ENCODE assay signal across 9 mouse cellular contexts in genomic region chr1:72751371-72751781, GRCm38 (mm10). TPM values are rescaled to one million over a fixed set of nuclear protein-coding genes. Genes with fewer than 3 reads are reported as not detected.
DNase-seq lines count a peak whose midpoint lies in the region; ATAC-seq lines count a peak whose summit lies in the region.
"Had no signal": no experiment of that assay in that cellular context is flagged by ENCODE, and none has a peak within 500 bp of the region (broad histone marks: within the 10 kb centered on the region; RNA-seq: fewer than 3 reads in every experiment).

No protein-coding gene starts in this region.

- peak; percentile 47 to 60 for DNase-seq in left cerebral cortex, postnatal 10 days (ENCODE audit: extremely low spot score in 1 of 2, low spot score in 2 of 2)
- no peak for DNase-seq in left cerebral cortex, postnatal 36 days (ENCODE audit: low spot score in 2 of 2)
- DNase-seq in c-Kit-positive CD71-negative TER-119-negative erythroid progenitor cells, embryonic 14.5 days (ENCODE audit: low read depth) = peak; percentile 2
- peak; percentile 28 to 70 for DNase-seq in layer of hippocampus, postnatal 14 days (ENCODE audit: low spot score in 2 of 2)
- DNase-seq in urinary bladder, postnatal 10 days (ENCODE audit: low spot score) = no peak
- no peak for DNase-seq in urinary bladder, postnatal 4 days (ENCODE audit: low spot score in 2 of 2)

- H3K36me3 ChIP-seq in embryonic facial prominence, embryonic 13.5 days = no peaks in the 10 kb centered on the region
- H3K36me3 ChIP-seq: stomach, embryonic 15.5 days had no signal

- no peak overlapping the region for H3K4me3 ChIP-seq in embryonic facial prominence, embryonic 13.5 days
- H3K4me3 ChIP-seq: stomach, embryonic 15.5 days had no signal

- no peak overlapping the region for H3K4me2 ChIP-seq in embryonic facial prominence, embryonic 13.5 days
- H3K4me2 ChIP-seq: stomach, embryonic 15.5 days had no signal

- no peak overlapping the region for H3K9ac ChIP-seq in embryonic facial prominence, embryonic 13.5 days
- H3K9ac ChIP-seq: stomach, embryonic 15.5 days had no signal

- H3K4me1 ChIP-seq in embryonic facial prominence, embryonic 13.5 days = peaks cover 43% of the 10 kb centered on the region
- H3K4me1 ChIP-seq: stomach, embryonic 15.5 days had no signal

- WGBS in embryonic facial prominence, embryonic 13.5 days = 83% methylated on average over 7 of the region's 7 CpGs

- no peak for ATAC-seq in embryonic facial prominence, embryonic 13.5 days (ENCODE audit: insufficient number of reproducible peaks, insufficient read depth, low FRiP score, low TSS enrichment, low read depth)

- no peaks in the 10 kb centered on the region for H3K27me3 ChIP-seq in embryonic facial prominence, embryonic 13.5 days
- H3K27me3 ChIP-seq: stomach, embryonic 15.5 days had no signal

- no peaks in the 10 kb centered on the region for H3K9me3 ChIP-seq in embryonic facial prominence, embryonic 13.5 days
- H3K9me3 ChIP-seq: stomach, embryonic 15.5 days had no signal

- intact Hi-C loops in left cerebral cortex, postnatal 10 days (cut with DNase I) = no loop called here
- intact Hi-C loops in left cerebral cortex, postnatal 36 days (cut with DNase I) = loop anchor here (5.0 kb wide), 1 partner anchor 76 kb away; no protein-coding TSS in a partner anchor

- H3K27ac ChIP-seq in embryonic facial prominence, embryonic 13.5 days = peak overlapping the region; percentile 39; the same call in 1 of the 2 replicates
- H3K27ac ChIP-seq: stomach, embryonic 15.5 days had no signal

RNA-seq across cellular contexts. Expression of gene Rpl37a, which starts 40.3 kb away (rescaled TPM):
- 100 to 1,000 TPM; 577 to 581 TPM for total RNA-seq in left cerebral cortex, postnatal 10 days (2021)
- total RNA-seq in left cerebral cortex, postnatal 36 days (2021) = 100 to 1,000 TPM; 500 to 588 TPM
- polyA plus RNA-seq in embryonic facial prominence, embryonic 13.5 days (2015; fragmentation: Nextera tagmentation; extraction: Ambion mirVana) = 1,826 and 2,120 TPM in 2 replicates
- 100 to 1,000 TPM; 497 to 531 TPM for total RNA-seq in layer of hippocampus, postnatal 14 days (2021)

RNA-seq across cellular contexts. Expression of gene Ankar, which starts 51.0 kb away (rescaled TPM):
- not detected for total RNA-seq in left cerebral cortex, postnatal 10 days (2021)
- total RNA-seq in left cerebral cortex, postnatal 36 days (2021) = not detected
- polyA plus RNA-seq in embryonic facial prominence, embryonic 13.5 days (2015; fragmentation: Nextera tagmentation; extraction: Ambion mirVana) = not detected in 2 replicates
- total RNA-seq in layer of hippocampus, postnatal 14 days (2021) = not detected
- polyA plus RNA-seq: heart, postnatal 0 days; stomach, embryonic 15.5 days had no signal

Comparison
In these comparisons a context has a peak if more than half of its experiments do, and no peak if none do; other contexts are left out.
1. DNase-seq: peak in left cerebral cortex, postnatal 10 days (2 of 2), c-Kit-positive CD71-negative TER-119-negative erythroid progenitor cells, embryonic 14.5 days (single experiment) and layer of hippocampus, postnatal 14 days (2 of 2); none in left cerebral cortex, postnatal 36 days (0 of 2), urinary bladder, postnatal 10 days (single experiment) and urinary bladder, postnatal 4 days (0 of 2).